Mouse (Mus musculus) c-Kit-positive CD71-positive TER-119-negative erythroid progenitor cells, embryonic 14.5 days (primary cell): ENCODE data around the gene Cdk18.

Experiments used
- DNase-seq: peaks from one replicate; pipeline ENCODE4 v3.0.0-alpha.2; 2013; ENCODE audit warnings: low read depth

Gene Cdk18

GRCm38 (mm10) chr1:132113098-132113497 lies 26.4 kb downstream of the Cdk18 start:
- no peak for DNase-seq

GRCm38 (mm10) chr1:132112426-132112825 lies 27.1 kb downstream of the Cdk18 start:
- DNase-seq: no peak

GRCm38 (mm10) chr1:132111411-132111810 lies 28.1 kb downstream of the Cdk18 start:
- no peak for DNase-seq

- no peak for DNase-seq
Measured at GRCm38 (mm10) chr1:132109368-132109767, 30.1 kb downstream of the Cdk18 start.

GRCm38 (mm10) chr1:132104353-132104752 lies 35.1 kb downstream of the Cdk18 start:
- DNase-seq: no peak

GRCm38 (mm10) chr1:132101953-132102697 lies 37.4 kb downstream of the Cdk18 start:
- DNase-seq: no peak

- no peak for DNase-seq
Measured at GRCm38 (mm10) chr1:132099775-132100174, 39.7 kb downstream of the Cdk18 start.

GRCm38 (mm10) chr1:132099016-132099415 lies 40.5 kb downstream of the Cdk18 start:
- no peak for DNase-seq

- DNase-seq: no peak
Measured at GRCm38 (mm10) chr1:132098076-132098475, 41.4 kb downstream of the Cdk18 start.

- peak; percentile 13 for DNase-seq
Measured at GRCm38 (mm10) chr1:132095356-132096004, 44.0 kb downstream of the Cdk18 start.

GRCm38 (mm10) chr1:132093269-132093668 lies 46.2 kb downstream of the Cdk18 start:
- no peak for DNase-seq

GRCm38 (mm10) chr1:132090266-132090665 lies 49.2 kb downstream of the Cdk18 start:
- no peak for DNase-seq

- DNase-seq: no peak
Measured at GRCm38 (mm10) chr1:132089767-132090166, 49.7 kb downstream of the Cdk18 start.

- no peak for DNase-seq
Measured at GRCm38 (mm10) chr1:132088181-132088671, 51.3 kb downstream of the Cdk18 start.

- DNase-seq: no peak
Measured at GRCm38 (mm10) chr1:132085181-132086049, 54.1 kb downstream of the Cdk18 start.

- DNase-seq: no peak
Measured at GRCm38 (mm10) chr1:132078413-132078812, 61.1 kb downstream of the Cdk18 start.

GRCm38 (mm10) chr1:132075576-132075975 lies 63.9 kb downstream of the Cdk18 start:
- no peak for DNase-seq

- no peak for DNase-seq
Measured at GRCm38 (mm10) chr1:132070659-132071058, 68.8 kb downstream of the Cdk18 start.

GRCm38 (mm10) chr1:132069436-132069835 lies 70.0 kb downstream of the Cdk18 start:
- no peak for DNase-seq

GRCm38 (mm10) chr1:132067261-132068255 lies 71.9 kb downstream of the Cdk18 start, which contains the start of gene Mfsd4a:
Gene Mfsd4a, minus strand, starts transcription at chr1:132068062.
- no peak for DNase-seq
